ENCODE assay signal across 8 mouse cellular contexts in genomic region chr11:120658876-120659410, GRCm38 (mm10). TPM values are rescaled to one million over a fixed set of nuclear protein-coding genes. Genes with fewer than 3 reads are reported as not detected.
DNase-seq lines count a peak whose midpoint lies in the region; ATAC-seq lines count a peak whose summit lies in the region.

No protein-coding gene starts in this region.

- intact Hi-C loops in heart, postnatal 25 days (cut with DNase I): loop anchor here (1.0 to 5.0 kb wide), 2 partner anchors 53 to 118 kb away; no protein-coding TSS in a partner anchor

- peak; percentile 91 for DNase-seq in ES-CJ7 (ENCODE audit: low read depth, low spot score)
- DNase-seq in adrenal gland, postnatal 36 days: peak; percentile 90 to 95
- peak; percentile 51 for DNase-seq in heart, postnatal 25 days (ENCODE audit: low spot score)
- DNase-seq in layer of hippocampus, adult 9-11 months: peak; percentile 60
- DNase-seq in lung, postnatal 14 days: peak; percentile 89
- DNase-seq in right cerebral cortex, postnatal 25 days: peak; percentile 72
- peak; percentile 70 to 85 for DNase-seq in urinary bladder, postnatal 4 days (ENCODE audit: low spot score in 2 of 2)

- ATAC-seq in erythroblast, adult 5-6 weeks (replicated peaks; ENCODE audit: low FRiP score, poor library complexity, severe bottlenecking): peak; percentile 63

RNA-seq across cellular contexts. Expression of gene Notum, which starts 2.0 kb away (rescaled TPM):
- total RNA-seq in adrenal gland, postnatal 36 days (2021): 1 to 10 TPM; 8.5 to 9.8 TPM
- not detected in 2 replicates for total RNA-seq in erythroblast, adult 5-6 weeks (2015; ENCODE audit: low replicate concordance)
- not detected in 2 replicates for total RNA-seq in erythroblast, adult 5-6 weeks (2017; ENCODE audit: low replicate concordance)
- total RNA-seq in heart, postnatal 25 days (2021): under 1 TPM in 1 of 2 experiments, not detected in 1; 0.20 TPM

RNA-seq across cellular contexts. Expression of gene Myadml2, which starts 11.0 kb away (rescaled TPM):
- not detected for total RNA-seq in adrenal gland, postnatal 36 days (2021)
- not detected in 2 replicates for total RNA-seq in erythroblast, adult 5-6 weeks (2015; ENCODE audit: low replicate concordance)
- not detected in 2 replicates for total RNA-seq in erythroblast, adult 5-6 weeks (2017; ENCODE audit: low replicate concordance)
- 10 to 100 TPM; 78.3 to 78.8 TPM for total RNA-seq in heart, postnatal 25 days (2021)

RNA-seq across cellular contexts. Expression of gene Aspscr1, which starts 13.8 kb away (rescaled TPM):
- 10 to 100 TPM; 71.1 to 95.1 TPM for total RNA-seq in adrenal gland, postnatal 36 days (2021)
- total RNA-seq in erythroblast, adult 5-6 weeks (2015; ENCODE audit: low replicate concordance): 16.7 and 17.6 TPM in 2 replicates
- 10.7 and 15.9 TPM in 2 replicates for total RNA-seq in erythroblast, adult 5-6 weeks (2017; ENCODE audit: low replicate concordance)
- 10 to 100 TPM; 33.0 to 33.9 TPM for total RNA-seq in heart, postnatal 25 days (2021)

RNA-seq across cellular contexts. Expression of gene Pycr1, which starts 15.4 kb away (rescaled TPM):
- total RNA-seq in adrenal gland, postnatal 36 days (2021): 1 to 10 TPM; 1.1 to 1.5 TPM
- 2.3 TPM in 1 of 2 replicates, not detected in the other for total RNA-seq in erythroblast, adult 5-6 weeks (2015; ENCODE audit: low replicate concordance)
- total RNA-seq in erythroblast, adult 5-6 weeks (2017; ENCODE audit: low replicate concordance): not detected in 2 replicates
- 1 to 10 TPM; 1.6 to 2.3 TPM for total RNA-seq in heart, postnatal 25 days (2021)

RNA-seq across cellular contexts. Expression of gene Mafg, which starts 25.5 kb away (rescaled TPM):
- total RNA-seq in adrenal gland, postnatal 36 days (2021): 10 to 100 TPM; 50.4 to 78.6 TPM
- total RNA-seq in erythroblast, adult 5-6 weeks (2015; ENCODE audit: low replicate concordance): 65.3 and 78.0 TPM in 2 replicates
- 137 and 154 TPM in 2 replicates for total RNA-seq in erythroblast, adult 5-6 weeks (2017; ENCODE audit: low replicate concordance)
- total RNA-seq in heart, postnatal 25 days (2021): 10 to 100 TPM; 38.7 to 42.1 TPM

Comparison
In these comparisons a context has a peak if more than half of its experiments do, and no peak if none do; other contexts are left out.
1. Peak in every context shown above with its lines: DNase-seq and ATAC-seq.
2. RNA of gene Notum, which starts 2.0 kb away (total RNA-seq): 8.5 to 9.8 TPM in adrenal gland, postnatal 36 days; 0.20 TPM in heart, postnatal 25 days and not detected in erythroblast, adult 5-6 weeks; every median in the first group is over 4 times any median in the second.
3. RNA of gene Myadml2, which starts 11.0 kb away (total RNA-seq): 78.3 to 78.8 TPM in heart, postnatal 25 days; not detected in adrenal gland, postnatal 36 days and not detected in erythroblast, adult 5-6 weeks; every median in the first group is over 10 times any median in the second.